ENCODE assay signal across 18 mouse cellular contexts in the genomic region with DNA sequence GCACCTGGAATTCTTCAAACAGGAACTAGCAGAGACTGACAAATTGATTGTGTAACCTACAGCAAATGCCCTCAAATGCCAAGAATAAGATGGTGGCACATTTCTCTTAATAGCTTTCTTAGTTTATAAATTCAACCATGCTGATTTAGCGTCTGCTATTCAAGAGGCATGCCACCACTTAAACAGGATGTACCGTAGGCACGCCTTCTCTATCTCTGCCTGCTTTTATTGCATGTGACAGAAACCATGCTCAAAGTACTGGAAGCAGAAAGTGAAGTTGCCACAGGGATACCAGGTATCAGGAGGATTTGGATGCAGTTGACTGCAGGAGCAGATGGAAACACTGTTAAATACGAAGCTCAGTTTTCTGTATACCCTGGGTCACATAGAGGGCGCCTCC.
DNase-seq lines count a peak whose midpoint lies in the region; ATAC-seq lines count a peak whose summit lies in the region.
"Had no signal": no experiment of that assay in that cellular context is flagged by ENCODE, and none has a peak within 500 bp of the region (broad histone marks: within the 10 kb centered on the region; RNA-seq: fewer than 3 reads in every experiment).

No protein-coding gene starts in this region.

- no peak for ATAC-seq in lung, embryonic 15.5 days (ENCODE audit: borderline replicate concordance, extremely low read depth, low FRiP score, low TSS enrichment)
- no peak for ATAC-seq in intestine, embryonic 15.5 days
- ATAC-seq: hindbrain, embryonic 16.5 days had no signal

- no peaks in the 10 kb centered on the region for H3K36me3 ChIP-seq in heart, embryonic 10.5 days
- no peaks in the 10 kb centered on the region for H3K36me3 ChIP-seq in lung, embryonic 15.5 days
- H3K36me3 ChIP-seq in intestine, embryonic 15.5 days: no peaks in the 10 kb centered on the region
- H3K36me3 ChIP-seq: liver, embryonic 13.5 days had no signal

- no peaks in the 10 kb centered on the region for H3K9me3 ChIP-seq in heart, embryonic 10.5 days
- no peaks in the 10 kb centered on the region for H3K9me3 ChIP-seq in lung, embryonic 15.5 days
- H3K9me3 ChIP-seq in intestine, embryonic 15.5 days: no peaks in the 10 kb centered on the region
- H3K9me3 ChIP-seq: liver, embryonic 13.5 days had no signal

- H3K27me3 ChIP-seq in heart, embryonic 10.5 days (ENCODE audit: insufficient read depth, poor library complexity, severe bottlenecking): no peaks in the 10 kb centered on the region
- no peaks in the 10 kb centered on the region for H3K27me3 ChIP-seq in lung, embryonic 15.5 days
- no peaks in the 10 kb centered on the region for H3K27me3 ChIP-seq in intestine, embryonic 15.5 days (replicated peaks)
- H3K27me3 ChIP-seq: liver, embryonic 13.5 days had no signal

- WGBS in heart, embryonic 10.5 days: 66% methylated on average over 5 of the region's 5 CpGs
- 64% methylated on average over 5 of the region's 5 CpGs for WGBS in lung, embryonic 15.5 days
- 45% methylated on average over 5 of the region's 5 CpGs for WGBS in intestine, embryonic 15.5 days

- H3K27ac ChIP-seq in heart, embryonic 10.5 days: peak overlapping the region; percentile 62; the same call in 1 of the 2 replicates
- 0 out of 2 replicates have a peak overlapping the region, but pooled peaks have one; percentile 3 for H3K27ac ChIP-seq in lung, embryonic 15.5 days
- 0 out of 2 replicates have a peak overlapping the region, but pooled peaks have one; percentile 42 for H3K27ac ChIP-seq in intestine, embryonic 15.5 days
- H3K27ac ChIP-seq: liver, embryonic 13.5 days had no signal

- no peak overlapping the region for H3K4me3 ChIP-seq in heart, embryonic 10.5 days
- no peak overlapping the region for H3K4me3 ChIP-seq in lung, embryonic 15.5 days
- H3K4me3 ChIP-seq in intestine, embryonic 15.5 days (replicated peaks): no peak overlapping the region
- H3K4me3 ChIP-seq: gastrocnemius, adult 2 months; liver, embryonic 13.5 days had no signal

- no peak overlapping the region for H3K4me2 ChIP-seq in lung, embryonic 15.5 days
- H3K4me2 ChIP-seq in intestine, embryonic 15.5 days (replicated peaks): no peak overlapping the region
- H3K4me2 ChIP-seq: heart, embryonic 11.5 days; liver, embryonic 13.5 days had no signal

- no peak overlapping the region for H3K9ac ChIP-seq in lung, embryonic 15.5 days
- no peak overlapping the region for H3K9ac ChIP-seq in intestine, embryonic 15.5 days
- H3K9ac ChIP-seq: liver, embryonic 13.5 days had no signal

- H3K4me1 ChIP-seq in heart, embryonic 10.5 days: peaks cover 52% of the 10 kb centered on the region
- peaks cover 55% of the 10 kb centered on the region for H3K4me1 ChIP-seq in lung, embryonic 15.5 days
- H3K4me1 ChIP-seq in intestine, embryonic 15.5 days (replicated peaks): peaks cover 30% of the 10 kb centered on the region

- DNase-seq in heart, embryonic 10.5 days (ENCODE audit: low spot score): peak; percentile 38
- DNase-seq in heart, postnatal 4 days: no peak
- no peak for DNase-seq in lung, postnatal 4 days
- no peak for DNase-seq in adrenal gland, adult 2 months
- no peak for DNase-seq in adrenal gland, adult (ENCODE audit: inconsistent age in 2 of 2, low spot score in 1 of 2)
- DNase-seq: adrenal gland, postnatal 10 days; cerebellum, adult 9-11 months; gastrocnemius, adult 2 months; heart, postnatal 10 days; kidney, adult 8-10 months; kidney, postnatal 36 days; liver, embryonic 13.5 days; lung, postnatal 10 days; thymus, postnatal 36 days had no signal

Comparison
In these comparisons a context has a peak if more than half of its experiments do, and no peak if none do; other contexts are left out.
1. H3K27ac ChIP-seq: peak in every context shown above with its lines; median percentile 62 in heart, embryonic 10.5 days; 42 in intestine, embryonic 15.5 days; 3 in lung, embryonic 15.5 days.